Comparison of ENCODE assay signal across 25 mouse cellular contexts in genomic region chr4:141688505-141688904, GRCm38 (mm10). TPM values are rescaled to one million over a fixed set of nuclear protein-coding genes. Genes with fewer than 3 reads are reported as not detected.
"Had no signal": no experiment of that assay in that cellular context is flagged by ENCODE, and none has a peak within 500 bp of the region (broad histone marks: within the 10 kb centered on the region; RNA-seq: fewer than 3 reads in every experiment).

No protein-coding gene starts in this region.

- H3K27ac ChIP-seq: midbrain, embryonic 10.5 days; midbrain, embryonic 12.5 days; neural tube, embryonic 13.5 days; neural tube, embryonic 15.5 days had no signal

- H3K27me3 ChIP-seq: megakaryocyte, embryonic 14.5 days; midbrain, embryonic 12.5 days; neural tube, embryonic 13.5 days; neural tube, embryonic 15.5 days had no signal

- DNase-seq: lung, adult 18-20 months; lung, embryonic 14.5 days; lung, postnatal 10 days; lung, postnatal 4 days; midbrain, embryonic 14.5 days; retina, postnatal 1 day; right cerebral cortex, adult 18-20 months; right cerebral cortex, postnatal 25 days; right cerebral cortex, postnatal 4 days; spleen, adult 18-20 months; thymus, adult 18-20 months; thymus, postnatal 14 days; thymus, postnatal 36 days had no signal

- H3K9me3 ChIP-seq: megakaryocyte, embryonic 14.5 days; midbrain, embryonic 10.5 days; midbrain, embryonic 12.5 days; neural tube, embryonic 13.5 days; neural tube, embryonic 15.5 days had no signal

- H3K4me3 ChIP-seq: megakaryocyte, embryonic 14.5 days; midbrain, embryonic 10.5 days; midbrain, embryonic 12.5 days; myocyte; neural tube, embryonic 13.5 days; neural tube, embryonic 15.5 days had no signal

- H3K4me1 ChIP-seq: midbrain, embryonic 10.5 days; midbrain, embryonic 12.5 days; neural tube, embryonic 13.5 days; neural tube, embryonic 15.5 days had no signal

- H3K4me2 ChIP-seq: lung, embryonic 14.5 days; midbrain, embryonic 12.5 days; neural tube, embryonic 13.5 days; neural tube, embryonic 15.5 days had no signal

- H3K9ac ChIP-seq: lung, embryonic 14.5 days; midbrain, embryonic 12.5 days; neural tube, embryonic 13.5 days; neural tube, embryonic 15.5 days had no signal

RNA-seq across cellular contexts. Expression of gene Rsc1a1, which starts 3.1 kb away (rescaled TPM):
- polyA plus RNA-seq: liver, embryonic 16.5 days; lung, embryonic 16.5 days; midbrain, embryonic 12.5 days; midbrain, embryonic 14.5 days; neural tube, embryonic 11.5 days; neural tube, embryonic 13.5 days; neural tube, embryonic 15.5 days; stomach, embryonic 16.5 days; thymus, postnatal 0 days had no signal

RNA-seq across cellular contexts. Expression of gene Agmat, which starts 58.0 kb away (rescaled TPM):
- polyA plus RNA-seq: lung, embryonic 14.5 days; midbrain, embryonic 10.5 days; midbrain, embryonic 12.5 days; midbrain, embryonic 14.5 days; neural tube, embryonic 11.5 days; neural tube, embryonic 13.5 days; neural tube, embryonic 15.5 days; stomach, embryonic 14.5 days had no signal
